Mouse (Mus musculus): Measurements from ENCODE around the gene Vmn1r215. TPM values are rescaled to one million over a fixed set of nuclear protein-coding genes. Genes with fewer than 3 reads are reported as not detected.

The Vmn1r215 gene
- total RNA-seq (2023): not detected

DNA sequence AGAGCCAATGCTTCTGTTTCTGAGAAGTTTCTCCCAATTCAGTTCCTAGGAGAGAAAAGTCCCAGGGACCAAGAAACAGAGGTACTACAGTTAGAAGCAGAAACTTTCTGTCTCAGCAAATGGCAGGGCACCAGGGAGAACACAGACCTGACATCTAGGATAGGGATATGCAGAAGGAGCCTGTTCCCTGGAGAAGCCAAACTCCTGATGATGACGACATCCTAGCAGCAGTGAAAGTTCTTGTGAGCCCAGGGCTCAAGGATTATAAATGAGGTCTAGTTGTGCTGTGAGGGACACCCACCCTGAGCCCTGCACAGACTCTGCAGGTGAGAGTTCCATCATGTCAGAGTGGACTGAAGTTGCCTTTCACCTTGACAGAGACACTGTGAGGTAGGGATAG, at the start of gene Vmn1r215:
Gene Vmn1r215, plus strand, starts transcription at position 301 of the 400 bp plus-strand sequence.

DNA sequence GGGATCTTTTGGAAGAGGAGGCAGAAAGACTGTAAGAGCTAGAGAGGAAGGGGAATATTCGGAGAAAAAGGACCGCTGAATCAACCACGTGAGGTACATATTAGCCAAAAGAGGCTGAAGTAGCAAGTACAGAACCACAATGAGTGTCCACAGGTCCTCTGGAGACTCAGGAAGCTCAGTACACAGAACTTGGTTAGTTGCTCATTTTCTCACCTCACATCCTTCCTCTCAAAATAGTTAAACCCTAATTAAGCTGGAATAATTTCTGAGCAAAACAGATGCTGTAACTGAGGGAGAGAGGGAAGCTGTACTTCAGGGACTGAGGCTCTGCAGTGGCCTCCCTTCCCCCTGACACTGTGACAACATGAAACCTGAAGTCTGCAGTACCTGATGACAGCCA, 37.7 kb upstream of the Vmn1r215 start, which contains the start of gene Vmn1r214:
Gene Vmn1r214, plus strand, starts transcription at position 301 of the 400 bp plus-strand sequence.

DNA sequence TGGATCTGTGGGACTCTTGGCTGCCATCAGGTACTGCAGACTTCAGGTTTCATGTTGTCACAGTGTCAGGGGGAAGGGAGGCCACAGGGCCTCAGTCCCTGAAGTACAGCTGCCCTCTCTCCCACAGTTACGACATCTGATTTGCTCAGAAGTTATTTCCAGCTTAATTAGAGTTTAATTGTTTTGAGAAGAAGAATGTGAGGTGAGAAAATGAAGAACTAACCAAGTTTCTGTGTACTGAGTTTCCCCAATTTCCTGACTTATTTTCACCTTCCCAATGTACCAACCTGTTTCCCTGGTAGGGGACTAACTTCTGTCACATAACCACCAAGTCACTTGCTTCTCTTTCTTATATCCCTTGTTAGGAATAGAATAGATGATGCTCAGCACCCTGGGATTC, 50.3 kb downstream of the Vmn1r215 start, which contains the start of gene Vmn1r217:
Gene Vmn1r217, minus strand, starts transcription at position 101 of the 400 bp plus-strand sequence.

Other genes starting within 250 kb of the Vmn1r215 start
- gene Vmn1r210, start 236.7 kb upstream of the Vmn1r215 start, total RNA-seq (2023): not detected
- not detected for gene Vmn1r211, start 210.5 kb upstream of the Vmn1r215 start, total RNA-seq (2023)
- gene Vmn1r212, start 183.8 kb upstream of the Vmn1r215 start, total RNA-seq (2023): not detected
- gene Vmn1r213, start 60.4 kb upstream of the Vmn1r215 start, total RNA-seq (2023): not detected
- gene Vmn1r214, start 37.6 kb upstream of the Vmn1r215 start, total RNA-seq (2023): not detected
- not detected for gene Vmn1r217, start 50.2 kb downstream of the Vmn1r215 start, total RNA-seq (2023)
- not detected for gene Vmn1r218, start 65.1 kb downstream of the Vmn1r215 start, total RNA-seq (2023)
- not detected for gene Vmn1r219, start 91.3 kb downstream of the Vmn1r215 start, total RNA-seq (2023)
- gene Vmn1r220, start 120.0 kb downstream of the Vmn1r215 start, total RNA-seq (2023): not detected
- not detected for gene Vmn1r221, start 146.1 kb downstream of the Vmn1r215 start, total RNA-seq (2023)
- not detected for gene Vmn1r222, start 167.9 kb downstream of the Vmn1r215 start, total RNA-seq (2023)
- gene Vmn1r223, start 179.1 kb downstream of the Vmn1r215 start, total RNA-seq (2023): not detected

Measured in neutrophil, adult 83 days (primary cell).